Mouse (Mus musculus) monocyte, adult 5-6 weeks (primary cell): Measurements from ENCODE around the gene Ptger1. TPM values are rescaled to one million over a fixed set of nuclear protein-coding genes. Genes with fewer than 3 reads are reported as not detected.
A peak's percentile ranks its signal among the peaks of the same experiment; 100 is the strongest.

Experiments used
- ATAC-seq: fragments of 153-309, 156-312 bp; replicated peaks from 2 replicates; pipeline ENCODE4 v1.8.0; 2017; ENCODE audit warnings: mild to moderate bottlenecking; ENCODE audit not compliant: low TSS enrichment, insufficient number of reproducible peaks, severe bottlenecking, poor library complexity, low FRiP score
- total RNA-seq: library from RNA; stranded (forward); fragments of 200-1000, 200-491, 200-594 nt; gene quantifications from 3 replicates; pipeline ENCODE4 v1.2.3, GENCODE M21; 2017

Gene Ptger1
- total RNA-seq, 1 experiment from 2014 or later = 7.5 TPM

GRCm38 (mm10) chr8:83653662-83654017, 12.8 kb upstream of the Ptger1 start:
- ATAC-seq = no peak

GRCm38 (mm10) chr8:83654725-83655124, 11.8 kb upstream of the Ptger1 start:
- ATAC-seq = no peak

- ATAC-seq = no peak
These were observed 10.4 kb upstream of the Ptger1 start for GRCm38 (mm10) chr8:83656043-83656442.

GRCm38 (mm10) chr8:83656484-83657246, 9.8 kb upstream of the Ptger1 start:
- ATAC-seq = no peak

GRCm38 (mm10) chr8:83660545-83660944, 5.9 kb upstream of the Ptger1 start:
- no peak for ATAC-seq

GRCm38 (mm10) chr8:83660995-83661680, 5.3 kb upstream of the Ptger1 start:
- ATAC-seq = no peak

GRCm38 (mm10) chr8:83662421-83662826, 4.1 kb upstream of the Ptger1 start:
- peak; percentile 65 for ATAC-seq

GRCm38 (mm10) chr8:83664096-83664495, 2.4 kb upstream of the Ptger1 start:
- ATAC-seq = no peak

GRCm38 (mm10) chr8:83664931-83665625, 1.4 kb upstream of the Ptger1 start:
- ATAC-seq = no peak

GRCm38 (mm10) chr8:83666866-83667234, 372 bp downstream of the Ptger1 start:
- ATAC-seq = no peak

- no peak for ATAC-seq
These were observed 1.0 kb downstream of the Ptger1 start for GRCm38 (mm10) chr8:83667526-83667925.

GRCm38 (mm10) chr8:83668010-83668916, 1.8 kb downstream of the Ptger1 start:
- ATAC-seq = no peak

- no peak for ATAC-seq
These were observed 2.5 kb downstream of the Ptger1 start for GRCm38 (mm10) chr8:83669013-83669412.

- no peak for ATAC-seq
These were observed 6.5 kb downstream of the Ptger1 start for GRCm38 (mm10) chr8:83672936-83673335.

GRCm38 (mm10) chr8:83674497-83674896, 8.0 kb downstream of the Ptger1 start:
- ATAC-seq = no peak

- no peak for ATAC-seq
These were observed 13.4 kb downstream of the Ptger1 start for GRCm38 (mm10) chr8:83679866-83680265.

- ATAC-seq = no peak
These were observed 14.1 kb downstream of the Ptger1 start for GRCm38 (mm10) chr8:83680603-83681002.

- no peak for ATAC-seq
These were observed 14.6 kb downstream of the Ptger1 start for GRCm38 (mm10) chr8:83681099-83681498.

GRCm38 (mm10) chr8:83684517-83684916, 18.0 kb downstream of the Ptger1 start:
- no peak for ATAC-seq
